Mouse (Mus musculus) heart, adult 2 months (tissue): ENCODE data around the gene Ndufa13. TPM values are rescaled to one million over a fixed set of nuclear protein-coding genes. Genes with fewer than 3 reads are reported as not detected.
A peak's percentile ranks its signal among the peaks of the same experiment; 100 is the strongest.

Experiments used
- DNase-seq, 2 experiments: peaks; one replicate each; pipeline ENCODE4 v3.0.0; 2021
- H3K27ac ChIP-seq: fragments of 200-600 bp; 2 replicates; pipeline ENCODE4 v1.8.1; 2022
- H3K27me3 ChIP-seq: fragments of 200-500 bp; 2 replicates; pipeline ENCODE4 v1.6.1; 2012; ENCODE audit warnings: mild to moderate bottlenecking, low read length, inconsistent platforms, mixed read lengths; ENCODE audit not compliant: control insufficient read depth, insufficient read depth
- H3K36me3 ChIP-seq: fragments of 200-500 bp; 2 replicates; pipeline ENCODE4 v1.6.1; 2012; ENCODE audit warnings: low read length, inconsistent platforms; ENCODE audit not compliant: control insufficient read depth, insufficient read depth
- H3K4me1 ChIP-seq: fragments of 200-500 bp; 2 replicates; pipeline ENCODE4 v1.6.1; 2011; ENCODE audit warnings: low read length; ENCODE audit not compliant: control insufficient read depth, insufficient read depth
- H3K4me3 ChIP-seq: fragments of 200-600 bp; 2 replicates; pipeline ENCODE4 v1.8.1; 2022
- H3K79me2 ChIP-seq: fragments of 200-500 bp; replicated peaks from 2 replicates; pipeline ENCODE4 v1.6.1; 2012; ENCODE audit warnings: mild to moderate bottlenecking, inconsistent platforms, low read length, moderate library complexity, mixed read lengths; ENCODE audit not compliant: control insufficient read depth, insufficient read depth
- H3K9ac ChIP-seq: fragments of 200-500 bp; 2 replicates; pipeline ENCODE4 v1.6.1; 2012; ENCODE audit warnings: low read depth, mild to moderate bottlenecking, control low read depth, inconsistent platforms, low read length, mixed read lengths
- CTCF ChIP-seq: fragments of 200-600 bp; IDR thresholded peaks from 2 replicates; pipeline ENCODE4 v1.8.1; 2022; ENCODE audit warnings: antibody characterized with exemption, mild to moderate bottlenecking, moderate library complexity
- EP300 ChIP-seq: fragments of 200-500 bp; IDR thresholded peaks from 2 replicates; pipeline ENCODE4 v1.6.1; 2011; ENCODE audit warnings: low read depth, low read length, control low read depth; ENCODE audit not compliant: insufficient read depth
- POLR2A ChIP-seq: fragments of 200-500 bp; IDR thresholded peaks from 2 replicates; pipeline ENCODE4 v1.6.1; 2011; ENCODE audit warnings: mild to moderate bottlenecking, low read depth, low read length, control low read depth; ENCODE audit not compliant: insufficient read depth
- WGBS: fragments of 180-500 bp; shearing (Covaris S2); methylation state at CpG from one replicate; pipeline ENCODE4 v1.1.7; 2018; 5-methylcytosine and 5-hydroxymethylcytosine counted together
- intact Hi-C: fragments of 180-260 bp; cut with DNase I; formaldehyde crosslinking; loops from one replicate; pipeline ENCODE4 v1.15.1; 2025
- polyA plus RNA-seq: library from polyadenylated mRNA; depleted of rRNA; stranded (reverse); fragments of >200 nt; gene quantifications from 2 replicates; pipeline ENCODE4 v1.2.3, GENCODE M21; 2012
- total RNA-seq, 2 experiments: library from RNA; stranded (reverse); gene quantifications; 2 replicates each; pipeline ENCODE4 v1.2.3; 2021

Gene Ndufa13
- total and polyA plus RNA-seq, 3 experiments, result 417 to 492 (median 488) TPM

DNA sequence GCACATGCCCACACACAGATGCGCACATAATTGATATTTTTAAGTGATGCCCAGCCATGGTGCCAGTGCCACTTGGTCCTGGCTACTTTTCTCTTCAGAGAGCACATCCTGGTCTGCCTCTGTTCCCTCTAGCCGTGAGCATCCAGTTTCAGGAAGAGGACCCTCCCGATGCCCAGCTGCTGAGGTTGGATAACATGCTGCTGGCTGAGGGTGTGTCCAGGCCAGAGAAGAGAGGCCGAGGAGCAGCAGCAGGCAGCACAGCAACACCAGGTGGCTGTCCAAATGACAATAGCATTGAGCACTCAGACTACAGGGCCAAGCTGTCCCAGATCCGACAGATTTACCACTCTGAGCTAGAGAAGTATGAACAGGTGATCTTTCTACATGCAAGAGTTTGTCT lies 38.2 kb downstream of the Ndufa13 start:
- intact Hi-C loops, result no loop called here
- no peaks in the 10 kb centered on the region for H3K36me3 ChIP-seq
- no peak for DNase-seq
- H3K9ac ChIP-seq, result no peak overlapping the region
- H3K79me2 ChIP-seq, result no peaks in the 10 kb centered on the region
- 60% methylated on average over 5 of the region's 5 CpGs for WGBS
- H3K4me3 ChIP-seq, result no peak overlapping the region
- H3K27me3 ChIP-seq, result no peaks in the 10 kb centered on the region
- H3K4me1 ChIP-seq, result peaks cover 2% of the 10 kb centered on the region; the same call in 1 of the 2 replicates
- TF ChIP-seq CTCF (no peak), POLR2A (no peak), EP300 (no peak)
- no peak overlapping the region for H3K27ac ChIP-seq

- TF ChIP-seq EP300, result no peak
- no peak for TF ChIP-seq CTCF
- no peak for TF ChIP-seq POLR2A
Observed at GRCm38 (mm10) chr8:69863387-69864020, 38.9 kb downstream of the Ndufa13 start.

GRCm38 (mm10) chr8:69861251-69861650 lies 41.1 kb downstream of the Ndufa13 start:
- DNase-seq, result no peak
- Histone ChIP-seq H3K9ac (no peak overlapping the region), H3K4me3 (no peak overlapping the region), H3K27me3 (no peaks in the 10 kb centered on the region), H3K36me3 (no peaks in the 10 kb centered on the region), H3K79me2 (no peaks in the 10 kb centered on the region), H3K27ac (no peak overlapping the region), H3K4me1 (no peaks in the 10 kb centered on the region)
- intact Hi-C loops, result no loop called here
- WGBS, result 67% methylated on average over 2 of the region's 2 CpGs
- TF ChIP-seq POLR2A (no peak), CTCF (no peak), EP300 (no peak)

More at GRCm38 (mm10) chr8:69863387-69864020, 38.9 kb downstream of the Ndufa13 start:
- no peaks in the 10 kb centered on the region for H3K27me3 ChIP-seq
- H3K9ac ChIP-seq, result no peak overlapping the region
- WGBS, result 51% methylated on average over 5 of the region's 5 CpGs
- H3K27ac ChIP-seq, result no peak overlapping the region
- H3K4me1 ChIP-seq, result peaks cover 2% of the 10 kb centered on the region; the same call in 1 of the 2 replicates
- no peaks in the 10 kb centered on the region for H3K79me2 ChIP-seq
- DNase-seq, result peak in 1 of 2 experiments; percentile 28
- no peaks in the 10 kb centered on the region for H3K36me3 ChIP-seq
- H3K4me3 ChIP-seq, result no peak overlapping the region
- intact Hi-C loops, result no loop called here

GRCm38 (mm10) chr8:69860807-69861206 lies 41.6 kb downstream of the Ndufa13 start:
- no peak overlapping the region for H3K9ac ChIP-seq
- 66% methylated on average over 4 of the region's 4 CpGs for WGBS
- no peaks in the 10 kb centered on the region for H3K27me3 ChIP-seq
- no peaks in the 10 kb centered on the region for H3K36me3 ChIP-seq
- H3K79me2 ChIP-seq, result no peaks in the 10 kb centered on the region
- no peak overlapping the region for H3K4me3 ChIP-seq
- no peaks in the 10 kb centered on the region for H3K4me1 ChIP-seq
- no peak overlapping the region for H3K27ac ChIP-seq
- TF ChIP-seq CTCF (peak; percentile 38), EP300 (no peak)
- no peak for DNase-seq
- intact Hi-C loops, result no loop called here

DNA sequence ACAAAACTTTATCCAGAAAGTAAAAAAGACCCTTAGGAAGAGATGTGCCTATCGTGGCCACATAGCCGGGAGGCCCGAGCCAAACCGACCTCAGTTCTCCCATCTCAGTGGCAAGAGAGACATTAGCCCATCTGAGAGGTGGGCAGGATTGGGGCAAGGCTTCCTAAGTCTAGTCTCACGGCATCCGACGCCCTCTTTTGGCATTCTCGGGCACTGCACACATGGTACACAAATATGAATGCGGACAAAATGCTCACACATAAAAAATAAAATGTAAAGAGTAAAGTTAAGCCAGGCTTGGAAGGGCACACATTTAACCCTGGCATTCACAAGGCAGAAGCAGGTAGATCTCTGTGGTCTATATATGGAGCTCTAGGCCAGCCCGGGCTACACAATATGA lies 48.5 kb downstream of the Ndufa13 start:
- TF ChIP-seq CTCF (no peak), EP300 (no peak), POLR2A (no peak)
- WGBS, result 92% methylated on average over 10 of the region's 10 CpGs

GRCm38 (mm10) chr8:69850926-69851506 lies 51.3 kb downstream of the Ndufa13 start:
- no peak overlapping the region for H3K27ac ChIP-seq
- H3K27me3 ChIP-seq, result no peaks in the 10 kb centered on the region
- no peaks in the 10 kb centered on the region for H3K79me2 ChIP-seq
- DNase-seq, result no peak
- 75% methylated on average over 7 of the region's 7 CpGs for WGBS
- H3K4me3 ChIP-seq, result no peak overlapping the region
- intact Hi-C loops, result no loop called here
- H3K36me3 ChIP-seq, result no peaks in the 10 kb centered on the region
- no peak overlapping the region for H3K9ac ChIP-seq
- TF ChIP-seq CTCF (no peak), POLR2A (no peak), EP300 (no peak)
- peaks cover 3% of the 10 kb centered on the region for H3K4me1 ChIP-seq

More for the DNA sequence above, 48.5 kb downstream of the Ndufa13 start:
- no peak for DNase-seq
- H3K27ac ChIP-seq, result no peak overlapping the region
- peaks cover 1% of the 10 kb centered on the region; the same call in 1 of the 2 replicates for H3K4me1 ChIP-seq
- no peaks in the 10 kb centered on the region for H3K79me2 ChIP-seq
- no peak overlapping the region for H3K4me3 ChIP-seq
- no peak overlapping the region for H3K9ac ChIP-seq
- no peaks in the 10 kb centered on the region for H3K27me3 ChIP-seq
- H3K36me3 ChIP-seq, result no peaks in the 10 kb centered on the region
- intact Hi-C loops, result no loop called here
